Mouse (Mus musculus): Measurements from ENCODE around the gene Brca1. TPM values are rescaled to one million over a fixed set of nuclear protein-coding genes. Genes with fewer than 3 reads are reported as not detected.
"Not testable (repeated sequence)": the region's sequence is repeated elsewhere in the genome, so short reads cannot be mapped to it uniquely, and the experiment has no call there.

The Brca1 gene
- under 1 TPM; 0.45 to 0.81 TPM for total RNA-seq (2021)

DNA sequence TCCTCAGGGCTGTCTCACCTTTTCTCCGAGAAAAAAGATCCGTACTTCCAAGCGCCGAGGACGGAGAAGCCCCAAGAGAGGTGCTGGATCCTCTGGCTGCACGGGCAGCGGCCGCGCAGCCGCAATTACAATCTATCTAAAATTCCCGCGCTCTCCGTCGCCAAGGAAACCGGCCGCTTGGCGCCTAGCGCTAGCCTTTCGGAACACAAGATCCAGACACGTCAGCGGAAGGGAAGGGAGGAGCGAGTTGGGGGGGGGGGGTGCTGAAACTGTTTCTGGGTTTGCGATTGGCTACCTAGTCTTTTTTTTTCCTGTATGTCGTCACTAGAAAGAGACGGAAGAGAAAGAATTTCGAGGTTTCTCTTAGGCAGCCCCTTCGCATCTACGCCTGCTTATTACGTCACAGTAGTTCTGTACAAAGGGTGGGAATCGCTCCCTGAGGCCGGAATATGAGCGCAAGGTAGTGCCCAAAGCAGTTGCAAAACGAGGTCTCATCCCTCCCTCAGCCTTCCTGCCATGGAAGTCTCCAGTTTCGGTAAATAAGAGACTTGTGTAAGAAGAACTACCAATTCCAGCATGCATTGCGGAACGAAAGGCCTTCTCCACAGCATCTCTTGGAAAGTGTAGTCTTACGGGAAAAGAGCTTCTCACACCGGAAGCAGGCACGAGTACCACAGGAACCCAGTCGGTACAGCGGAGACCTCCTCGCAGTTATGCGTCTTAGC, at the start of gene Brca1, which contains the start of gene Nbr1:
TSS of gene Brca1 (minus strand) at position 205 of the 725 bp plus-strand sequence.
TSS of gene Nbr1 (plus strand) at position 399 of the 725 bp plus-strand sequence.
- intact Hi-C loops (cut with DNase I): loop anchor here (5.0 kb wide), 1 partner anchor 85 kb away; the partner anchor contains the start of gene Vat1
- peak; percentile 79 for DNase-seq (ENCODE audit: low spot score)

GRCm38 (mm10) chr11:101599156-101599555, 47.4 kb upstream of the Brca1 start, which contains the start of gene Gm11634:
Gene Gm11634, minus strand, starts transcription at chr11:101599256.
- no peak for DNase-seq (ENCODE audit: low spot score)

DNA sequence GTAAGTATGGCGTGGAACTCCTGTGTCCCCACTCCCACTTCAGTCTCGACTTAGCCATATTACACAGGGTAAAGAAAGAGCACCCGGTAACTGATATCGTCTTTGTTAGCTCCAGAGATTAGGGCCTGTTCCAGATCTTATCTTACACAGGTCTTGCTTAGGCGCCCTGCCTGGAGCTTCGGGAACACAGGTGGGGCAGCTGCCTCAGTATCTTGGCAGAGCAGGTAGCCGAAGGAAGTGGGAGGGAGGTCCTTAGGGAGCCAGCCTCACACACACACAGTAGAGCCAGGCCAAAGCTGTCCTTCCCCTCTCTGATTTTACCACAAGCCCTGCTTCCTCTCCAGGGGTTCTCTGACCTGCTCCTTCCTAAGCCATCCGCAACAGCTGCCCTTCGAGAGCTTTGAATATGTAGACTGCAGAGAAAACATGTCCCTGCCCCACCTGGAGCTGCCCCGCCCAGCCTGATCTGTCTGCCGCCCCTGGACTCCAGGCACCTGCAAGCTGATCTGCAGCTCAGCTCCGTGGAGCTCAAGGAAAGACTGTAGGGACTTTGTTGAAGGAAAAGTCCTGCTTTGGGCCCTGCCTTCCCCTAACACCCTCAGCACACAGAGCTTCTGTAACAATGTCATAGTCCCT, 38.4 kb upstream of the Brca1 start:
- DNase-seq (ENCODE audit: low spot score): no peak
- intact Hi-C loops (cut with DNase I): no loop called here

More at GRCm38 (mm10) chr11:101599156-101599555, 47.4 kb upstream of the Brca1 start, which contains the start of gene Gm11634:
- intact Hi-C loops (cut with DNase I): no loop called here

GRCm38 (mm10) chr11:101589444-101589843, 37.7 kb upstream of the Brca1 start:
- DNase-seq (ENCODE audit: low spot score): no peak
- intact Hi-C loops (cut with DNase I): no loop called here

DNA sequence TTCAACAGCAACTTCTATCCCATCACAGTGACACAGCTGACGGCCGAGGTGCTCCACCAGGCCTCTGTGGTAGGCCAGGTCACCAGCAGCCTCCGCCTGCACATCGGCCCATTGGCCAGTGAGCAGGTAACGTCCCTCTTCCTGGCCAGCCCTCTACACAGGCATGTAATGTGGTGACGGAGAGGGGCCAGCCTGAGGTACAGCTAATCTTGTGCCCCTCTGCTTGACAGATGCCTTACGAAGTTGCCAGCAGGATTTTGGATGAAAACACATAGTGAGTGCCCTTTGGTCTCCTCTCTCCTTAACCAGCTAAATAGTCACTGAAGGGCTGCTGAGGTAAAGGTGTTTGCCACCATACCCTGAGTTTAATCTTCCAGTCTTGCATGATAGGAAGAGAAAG, 37.1 kb upstream of the Brca1 start:
- intact Hi-C loops (cut with DNase I): no loop called here
- no peak for DNase-seq (ENCODE audit: low spot score)

DNA sequence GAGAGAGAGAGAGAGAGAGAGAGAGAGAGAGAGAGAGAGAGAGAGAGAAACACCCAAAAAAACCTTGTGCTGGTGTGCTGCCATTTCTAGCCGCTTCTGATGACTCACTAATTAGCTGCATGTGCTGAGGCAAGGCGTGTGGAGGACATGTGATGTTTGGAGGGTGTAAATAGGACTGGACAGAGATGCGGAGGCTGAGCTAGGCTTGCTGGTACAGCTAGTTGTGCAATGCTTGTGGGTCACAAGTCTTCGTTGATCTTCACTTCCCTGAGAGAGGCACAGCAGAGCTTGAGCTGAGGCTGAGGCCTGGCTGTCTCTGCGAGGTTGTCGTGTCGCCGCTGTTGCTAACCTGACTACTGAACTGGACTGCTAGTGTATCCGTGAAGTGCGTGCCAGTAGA, 35.9 kb upstream of the Brca1 start:
- DNase-seq (ENCODE audit: low spot score): no peak
- intact Hi-C loops (cut with DNase I): no loop called here

DNA sequence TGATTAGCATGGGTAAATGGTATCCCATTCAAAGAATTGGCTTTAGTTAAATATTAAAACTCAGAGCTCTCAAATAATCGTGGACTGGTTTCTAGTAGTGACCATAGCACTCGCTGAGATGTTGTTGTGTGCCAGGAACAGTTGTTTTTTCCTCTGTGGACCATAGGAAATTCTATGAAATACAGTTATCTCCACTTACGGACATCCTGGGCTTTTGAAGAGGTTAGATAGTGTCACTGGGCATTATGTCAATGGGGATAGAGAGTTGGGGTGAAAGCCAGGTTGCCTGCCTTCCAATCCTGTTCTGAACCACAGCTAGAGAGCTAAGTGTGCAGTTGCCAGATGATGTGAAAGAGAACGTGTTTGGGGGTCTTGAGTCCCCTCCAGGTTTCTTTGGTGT, 34.0 kb upstream of the Brca1 start:
- intact Hi-C loops (cut with DNase I): no loop called here
- DNase-seq (ENCODE audit: low spot score): no peak

DNA sequence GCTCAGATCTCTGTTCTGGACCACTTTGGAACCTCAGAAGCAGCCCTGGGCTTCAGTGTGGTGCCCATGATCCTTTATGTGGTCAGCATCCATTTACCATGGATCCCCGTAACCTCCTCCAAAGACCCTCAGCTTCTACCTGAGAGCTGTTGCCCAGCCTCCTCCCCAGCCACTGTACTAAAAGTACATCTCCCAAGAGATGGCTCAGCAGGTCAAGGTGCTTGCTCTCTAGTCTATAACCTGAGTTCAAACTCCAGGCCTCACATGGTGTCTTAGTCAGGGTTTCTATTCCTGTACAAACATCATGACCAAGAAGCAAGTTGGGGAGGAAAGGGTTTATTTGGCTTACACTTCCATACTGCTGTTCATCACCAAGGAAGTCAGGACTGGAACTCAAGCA, 33.3 kb upstream of the Brca1 start:
- intact Hi-C loops (cut with DNase I): not testable (repeated sequence)

DNA sequence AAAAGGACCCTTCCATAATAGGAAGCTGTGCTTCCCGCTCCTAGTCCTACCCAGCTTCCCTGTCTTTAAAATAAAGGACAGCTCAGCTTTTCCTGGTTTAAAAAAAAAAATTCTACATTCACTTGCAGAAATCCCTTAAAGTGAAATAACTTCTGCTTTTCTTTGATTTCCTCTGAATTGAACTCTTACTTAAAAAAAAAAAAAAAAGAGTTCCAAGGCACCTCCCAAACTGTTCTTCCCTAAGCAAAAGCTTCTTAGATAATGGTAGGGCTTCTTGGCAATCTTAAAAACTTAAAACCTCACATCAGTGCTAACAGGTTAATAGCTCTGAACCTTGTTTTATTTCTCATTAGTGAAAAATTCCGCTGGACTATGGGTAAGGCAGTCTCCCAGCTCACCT, 31.4 kb upstream of the Brca1 start:
- DNase-seq (ENCODE audit: low spot score): no peak
- intact Hi-C loops (cut with DNase I): no loop called here

More for the DNA sequence above, 33.3 kb upstream of the Brca1 start:
- DNase-seq (ENCODE audit: low spot score): not testable (repeated sequence)

DNA sequence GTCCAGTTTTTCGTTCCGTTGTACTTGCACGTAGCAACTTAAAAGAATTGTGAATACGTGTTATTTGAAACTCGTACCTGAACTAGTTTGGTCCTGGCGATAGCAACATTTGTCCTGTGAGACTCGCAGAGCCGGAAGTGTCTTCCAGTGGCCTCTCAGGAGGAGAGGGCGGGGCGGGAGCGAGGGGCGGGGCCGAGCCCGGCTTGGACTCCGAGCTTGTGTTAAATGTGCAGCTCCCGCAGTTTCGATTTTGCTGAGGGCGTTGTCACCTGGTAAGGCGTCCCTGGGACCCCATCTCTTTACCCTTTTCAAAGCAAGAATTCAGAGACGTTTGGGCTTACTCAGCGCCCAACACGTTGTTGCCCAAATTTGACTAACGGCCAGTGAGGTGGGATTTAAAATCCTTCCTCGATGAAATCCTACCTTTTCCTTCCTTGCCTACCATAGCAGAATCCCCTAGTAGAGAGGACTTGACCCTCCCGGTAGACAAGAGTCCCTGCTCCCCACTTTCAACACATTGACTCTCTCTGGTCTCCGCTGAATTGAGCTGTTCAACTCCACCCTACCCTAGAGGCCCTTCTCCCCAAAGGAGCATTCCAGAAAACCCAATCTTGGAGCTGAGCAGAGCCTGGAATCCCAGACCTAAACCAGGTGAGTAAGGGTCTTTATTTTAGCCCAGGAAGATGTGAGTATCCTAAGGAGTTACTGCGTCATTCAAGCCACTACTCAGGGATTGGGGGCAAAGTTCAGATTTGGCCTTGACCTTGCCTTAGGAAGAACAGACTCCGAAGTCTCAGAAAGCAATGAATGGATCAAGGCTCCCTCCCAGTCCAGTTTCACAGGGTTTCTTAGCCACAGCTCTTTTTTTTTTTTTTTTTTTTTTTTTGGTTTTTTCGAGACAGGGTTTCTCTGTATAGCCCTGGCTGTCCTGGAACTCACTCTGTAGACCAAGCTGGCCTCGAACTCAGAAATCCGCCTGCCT, 30.6 kb upstream of the Brca1 start, which contains the start of gene Tmem106a:
TSS of gene Tmem106a (plus strand) at position 189 of the 982 bp plus-strand sequence.
- peak; percentile 26 for DNase-seq (ENCODE audit: low spot score)
- intact Hi-C loops (cut with DNase I): no loop called here

DNA sequence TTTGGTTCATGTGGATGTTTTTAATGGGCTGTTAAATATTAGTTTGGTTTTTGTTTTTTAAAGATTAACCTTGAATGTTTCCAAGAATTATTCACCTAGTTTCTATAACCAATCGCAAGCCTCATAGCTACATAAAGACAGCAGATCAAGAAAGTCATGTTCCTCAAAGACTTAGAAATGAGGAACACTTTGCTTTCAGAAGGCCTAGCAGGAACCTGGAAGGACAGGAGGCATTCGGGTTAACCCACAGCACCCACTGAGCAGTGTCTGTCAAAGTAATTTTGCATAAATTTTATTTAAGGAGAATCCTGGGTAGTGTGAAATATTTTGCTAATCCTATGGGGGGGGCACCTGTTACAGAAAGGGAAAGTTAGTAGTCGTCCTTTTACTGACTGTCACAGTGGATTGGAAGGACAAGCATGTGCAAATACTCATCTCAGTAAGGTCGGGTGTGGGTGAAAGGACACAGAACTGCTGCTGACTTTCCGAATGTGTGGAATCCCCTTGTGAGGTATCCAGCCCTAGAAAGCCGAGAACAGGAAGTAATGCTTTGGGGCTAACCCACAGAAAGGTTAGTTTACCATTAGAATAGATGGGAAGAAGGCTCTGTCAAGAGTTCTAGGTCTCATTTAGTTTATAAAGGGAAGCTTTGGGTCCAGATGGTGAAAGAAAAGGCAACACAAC, 29.5 kb upstream of the Brca1 start:
- DNase-seq (ENCODE audit: low spot score): no peak
- intact Hi-C loops (cut with DNase I): no loop called here

DNA sequence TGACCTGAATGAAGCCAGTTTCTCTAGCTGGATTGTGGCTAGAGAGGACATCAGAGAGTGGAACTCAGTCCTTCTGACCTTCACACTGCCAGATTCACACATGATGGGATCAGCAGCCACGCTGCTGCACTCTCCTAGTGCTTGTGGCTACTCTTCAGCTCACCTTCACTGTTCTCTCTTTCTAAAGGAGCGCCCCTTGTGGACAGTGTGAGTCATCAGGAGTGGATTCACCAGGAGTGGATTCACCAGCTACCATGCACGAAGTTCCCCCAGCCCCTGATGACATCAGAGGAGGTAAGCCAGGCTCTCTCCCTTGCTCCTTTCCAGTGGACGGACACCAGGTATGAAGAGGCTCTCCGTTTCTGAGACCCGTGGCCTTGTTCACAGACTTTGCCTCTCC, 24.4 kb upstream of the Brca1 start:
- intact Hi-C loops (cut with DNase I): no loop called here
- no peak for DNase-seq (ENCODE audit: low spot score)

DNA sequence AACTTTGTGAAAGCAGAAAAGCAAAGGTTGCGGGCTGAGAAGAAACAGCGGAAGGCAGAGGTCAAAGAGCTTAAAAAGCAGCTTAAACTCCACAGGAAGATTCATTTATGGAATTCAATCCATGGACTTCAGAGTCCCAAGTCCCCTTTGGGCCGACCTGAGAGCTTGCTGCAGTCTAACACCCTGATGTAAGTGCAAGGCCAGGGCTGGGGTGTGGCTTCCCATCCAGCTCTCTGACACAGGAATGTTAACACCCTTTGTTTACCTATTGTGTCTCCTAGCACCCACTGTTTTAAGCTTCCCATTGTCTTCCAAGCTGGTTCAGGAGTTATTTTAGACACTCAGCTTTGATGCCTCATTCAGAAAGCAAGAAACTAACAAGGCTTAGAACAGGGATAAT, 16.7 kb upstream of the Brca1 start:
- intact Hi-C loops (cut with DNase I): no loop called here
- no peak for DNase-seq (ENCODE audit: low spot score)

GRCm38 (mm10) chr11:101562391-101562790, 10.6 kb upstream of the Brca1 start:
- no peak for DNase-seq (ENCODE audit: low spot score)
- intact Hi-C loops (cut with DNase I): no loop called here

- intact Hi-C loops (cut with DNase I): no loop called here
- no peak for DNase-seq (ENCODE audit: low spot score)
These were observed 5.2 kb upstream of the Brca1 start for GRCm38 (mm10) chr11:101556954-101557353.

GRCm38 (mm10) chr11:101556541-101556940, 4.8 kb upstream of the Brca1 start:
- no peak for DNase-seq (ENCODE audit: low spot score)
- intact Hi-C loops (cut with DNase I): no loop called here

GRCm38 (mm10) chr11:101553354-101553930, 1.7 kb upstream of the Brca1 start:
- intact Hi-C loops (cut with DNase I): loop anchor here (5.0 kb wide), 1 partner anchor 86 kb away; the partner anchor contains the start of gene Vat1
- no peak for DNase-seq (ENCODE audit: low spot score)

DNA sequence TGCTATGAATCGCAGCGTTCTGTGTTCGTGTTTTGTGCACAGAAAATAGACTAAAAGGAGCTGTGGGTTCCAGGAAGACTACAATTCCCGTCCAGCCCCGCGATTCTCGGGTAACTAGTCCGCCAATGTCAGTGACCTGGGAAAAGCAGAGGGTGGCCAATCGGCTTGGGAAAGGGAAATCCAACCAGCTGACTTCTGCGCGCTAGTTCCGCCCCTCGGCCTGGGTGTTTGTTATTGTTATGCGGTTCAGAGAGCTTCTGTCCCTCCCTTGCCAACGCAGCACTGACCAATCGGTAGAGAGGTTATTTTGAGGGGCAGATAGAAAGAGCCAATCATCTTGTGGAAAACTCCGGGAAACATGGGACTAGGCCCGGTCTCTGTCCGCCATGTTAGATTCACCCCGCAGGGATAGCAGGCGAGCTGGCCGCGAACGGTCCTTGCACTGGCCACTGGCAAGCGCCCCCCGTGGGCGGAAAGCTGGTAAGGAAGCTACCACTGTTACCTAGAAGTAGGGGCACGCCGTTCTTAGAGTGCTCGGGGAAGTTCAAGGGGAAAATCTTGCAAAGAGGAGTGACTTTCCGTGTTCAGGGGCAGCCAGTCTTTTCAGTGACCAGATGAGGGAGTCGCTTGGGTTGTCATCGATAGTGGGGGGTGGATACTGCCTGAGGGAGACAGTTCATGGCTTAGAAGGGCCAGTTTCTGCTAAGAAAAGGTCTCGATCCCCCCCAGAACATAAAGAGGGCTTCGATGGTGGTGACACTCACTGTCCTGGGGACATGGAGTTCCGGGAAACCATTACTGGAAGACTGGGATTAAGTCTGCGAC, 933 bp upstream of the Brca1 start:
- intact Hi-C loops (cut with DNase I): loop anchor here (5.0 kb wide), 1 partner anchor 85 kb away; the partner anchor contains the start of gene Vat1
- DNase-seq (ENCODE audit: low spot score): peak; percentile 98
